Mouse (Mus musculus) ES-Bruce4 (cell line): Measurements from ENCODE around the gene Nceh1.

Experiments
- CTCF ChIP-seq: IDR thresholded peaks from one replicate; pipeline ENCODE4 v1.8.1; 2011; ENCODE audit warnings: low read depth, low read length
- EP300 ChIP-seq: IDR thresholded peaks from 2 replicates; pipeline ENCODE4 v1.6.1; 2011; ENCODE audit warnings: low read depth, low read length; ENCODE audit not compliant: insufficient read depth
- POLR2A ChIP-seq: IDR thresholded peaks from one replicate; pipeline ENCODE4 v1.8.1; 2011; ENCODE audit warnings: low read length; ENCODE audit not compliant: insufficient read depth

DNA sequence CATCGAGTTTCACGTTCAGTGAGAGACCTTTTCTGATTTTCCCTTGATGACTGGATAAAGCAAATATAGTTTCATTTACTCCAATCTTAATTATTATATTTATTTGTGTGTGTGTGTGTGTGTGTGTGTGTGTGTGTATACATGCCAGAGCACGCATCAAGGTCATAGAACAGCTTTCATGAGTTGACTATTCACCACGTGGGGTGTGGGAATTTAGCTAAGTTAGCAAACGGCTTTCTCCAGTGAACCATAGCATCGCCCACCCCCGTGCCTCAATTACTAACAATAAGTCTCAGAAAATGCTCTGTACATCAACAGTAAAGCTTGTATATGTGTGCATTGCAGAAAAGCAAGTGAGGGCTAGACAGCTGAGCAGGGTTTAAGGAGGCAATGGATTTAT is 101.0 kb downstream of the Nceh1 start:
- TF ChIP-seq CTCF (no peak), EP300 (no peak), POLR2A (no peak)
